12 mouse cellular contexts compared by ENCODE assay signal in the genomic region with DNA sequence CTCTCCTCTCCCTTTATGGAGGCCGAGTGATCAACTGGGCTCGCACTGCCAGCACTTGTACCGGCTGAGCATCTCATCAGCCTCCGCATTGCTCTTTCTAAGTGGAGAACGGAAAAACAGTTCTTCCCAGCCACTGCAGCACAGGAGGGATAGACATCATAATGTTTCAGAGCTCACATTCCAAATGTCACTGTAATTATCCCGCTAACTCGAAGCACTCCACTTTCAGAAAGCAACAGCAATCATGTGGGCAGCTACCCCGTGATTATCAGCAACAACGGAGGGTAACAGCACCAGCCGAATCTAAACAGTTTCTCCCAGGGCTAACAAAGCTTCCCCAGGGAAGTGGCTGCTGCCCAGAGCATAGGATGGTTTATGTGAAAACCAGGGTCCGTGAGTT.
A peak's percentile ranks its signal among the peaks of the same experiment; 100 is the strongest.
DNase-seq lines count a peak whose midpoint lies in the region; ATAC-seq lines count a peak whose summit lies in the region.
"Had no signal": no experiment of that assay in that cellular context is flagged by ENCODE, and none has a peak within 500 bp of the region (broad histone marks: within the 10 kb centered on the region; RNA-seq: fewer than 3 reads in every experiment).

No protein-coding gene starts in this region.

- peaks cover 14% of the 10 kb centered on the region for H3K4me1 ChIP-seq in hindbrain, embryonic 13.5 days (replicated peaks)
- H3K4me1 ChIP-seq in hindbrain, embryonic 14.5 days (replicated peaks; ENCODE audit: control insufficient read depth, insufficient read depth, low read length), result no peaks in the 10 kb centered on the region
- peaks cover 1% of the 10 kb centered on the region; the same call in 1 of the 2 replicates for H3K4me1 ChIP-seq in embryonic facial prominence, embryonic 15.5 days
- H3K4me1 ChIP-seq in intestine, embryonic 16.5 days (ENCODE audit: control insufficient read depth, insufficient read depth, low read length), result peaks cover 5% of the 10 kb centered on the region; the same call in 1 of the 2 replicates
- H3K4me1 ChIP-seq: neural tube, embryonic 12.5 days had no signal

- DNase-seq in hindbrain, embryonic 14.5 days (ENCODE audit: low spot score), result no peak
- DNase-seq in layer of hippocampus, adult 18-20 months (ENCODE audit: low spot score in 2 of 2), result peak; percentile 42 to 80
- peak; percentile 59 for DNase-seq in right cerebral cortex, adult 18-20 months
- DNase-seq in ovary, postnatal 10 days (ENCODE audit: low spot score), result no peak
- no peak for DNase-seq in thymus, postnatal 14 days
- DNase-seq: kidney, postnatal 36 days had no signal

- no peak overlapping the region for H3K9ac ChIP-seq in hindbrain, embryonic 13.5 days
- no peak overlapping the region for H3K9ac ChIP-seq in hindbrain, embryonic 14.5 days
- H3K9ac ChIP-seq in embryonic facial prominence, embryonic 15.5 days, result no peak overlapping the region
- no peak overlapping the region for H3K9ac ChIP-seq in intestine, embryonic 16.5 days (ENCODE audit: low read depth, low read length)
- H3K9ac ChIP-seq: liver, embryonic 14.5 days; neural tube, embryonic 12.5 days had no signal

- no peak overlapping the region for H3K4me2 ChIP-seq in hindbrain, embryonic 13.5 days
- H3K4me2 ChIP-seq in hindbrain, embryonic 14.5 days (replicated peaks), result no peak overlapping the region
- H3K4me2 ChIP-seq in embryonic facial prominence, embryonic 15.5 days (replicated peaks), result no peak overlapping the region
- no peak overlapping the region for H3K4me2 ChIP-seq in intestine, embryonic 16.5 days (ENCODE audit: low read depth, low read length)
- H3K4me2 ChIP-seq: neural tube, embryonic 12.5 days had no signal

- peaks cover 7% of the 10 kb centered on the region; the same call in 1 of the 2 replicates for H3K36me3 ChIP-seq in hindbrain, embryonic 13.5 days
- H3K36me3 ChIP-seq in hindbrain, embryonic 14.5 days (replicated peaks; ENCODE audit: control insufficient read depth, insufficient read depth), result peaks cover 16% of the 10 kb centered on the region; the same call in 1 of the 2 replicates
- H3K36me3 ChIP-seq in embryonic facial prominence, embryonic 15.5 days, result peaks cover 28% of the 10 kb centered on the region
- H3K36me3 ChIP-seq in intestine, embryonic 16.5 days (ENCODE audit: control insufficient read depth, insufficient read depth, low read length), result no peaks in the 10 kb centered on the region

- H3K4me3 ChIP-seq in hindbrain, embryonic 13.5 days, result no peak overlapping the region
- no peak overlapping the region for H3K4me3 ChIP-seq in hindbrain, embryonic 14.5 days (replicated peaks; ENCODE audit: low read length)
- no peak overlapping the region for H3K4me3 ChIP-seq in embryonic facial prominence, embryonic 15.5 days (replicated peaks)
- H3K4me3 ChIP-seq in intestine, embryonic 16.5 days (ENCODE audit: low read length), result no peak overlapping the region
- H3K4me3 ChIP-seq: megakaryocyte, embryonic 14.5 days; neural tube, embryonic 12.5 days had no signal

- H3K27ac ChIP-seq in hindbrain, embryonic 13.5 days, result 0 out of 2 replicates have a peak overlapping the region, but pooled peaks have one; percentile 23
- no peak overlapping the region for H3K27ac ChIP-seq in hindbrain, embryonic 14.5 days
- no peak overlapping the region for H3K27ac ChIP-seq in embryonic facial prominence, embryonic 15.5 days (replicated peaks)
- no peak overlapping the region for H3K27ac ChIP-seq in intestine, embryonic 16.5 days (ENCODE audit: low read length)
- H3K27ac ChIP-seq: liver, embryonic 14.5 days; neural tube, embryonic 12.5 days had no signal

- no peaks in the 10 kb centered on the region for H3K27me3 ChIP-seq in hindbrain, embryonic 13.5 days
- H3K27me3 ChIP-seq in hindbrain, embryonic 14.5 days (ENCODE audit: control insufficient read depth, insufficient read depth, low read length), result no peaks in the 10 kb centered on the region
- no peaks in the 10 kb centered on the region for H3K27me3 ChIP-seq in embryonic facial prominence, embryonic 15.5 days
- H3K27me3 ChIP-seq in intestine, embryonic 16.5 days (replicated peaks; ENCODE audit: control insufficient read depth, insufficient read depth, low read length), result no peaks in the 10 kb centered on the region
- H3K27me3 ChIP-seq: megakaryocyte, embryonic 14.5 days; neural tube, embryonic 12.5 days had no signal

- no peak for ATAC-seq in hindbrain, embryonic 13.5 days (ENCODE audit: low FRiP score)
- no peak for ATAC-seq in hindbrain, embryonic 14.5 days (ENCODE audit: low FRiP score)
- peak; percentile 51; the same call in 1 of the 2 replicates for ATAC-seq in embryonic facial prominence, embryonic 15.5 days (ENCODE audit: insufficient number of reproducible peaks, low FRiP score, low TSS enrichment, low read depth)
- ATAC-seq in intestine, embryonic 16.5 days, result no peak

- 78% methylated on average over 9 of the region's 11 CpGs for WGBS in hindbrain, embryonic 13.5 days
- 75% methylated on average over 11 of the region's 11 CpGs for WGBS in hindbrain, embryonic 14.5 days
- WGBS in embryonic facial prominence, embryonic 15.5 days, result 53% methylated on average over 11 of the region's 11 CpGs
- 57% methylated on average over 11 of the region's 11 CpGs for WGBS in intestine, embryonic 16.5 days

- no peaks in the 10 kb centered on the region for H3K9me3 ChIP-seq in hindbrain, embryonic 13.5 days
- H3K9me3 ChIP-seq in hindbrain, embryonic 14.5 days (ENCODE audit: control insufficient read depth, low read length), result no peaks in the 10 kb centered on the region
- H3K9me3 ChIP-seq in embryonic facial prominence, embryonic 15.5 days (replicated peaks), result no peaks in the 10 kb centered on the region
- H3K9me3 ChIP-seq in intestine, embryonic 16.5 days (ENCODE audit: control insufficient read depth, low read length), result no peaks in the 10 kb centered on the region
- H3K9me3 ChIP-seq: megakaryocyte, embryonic 14.5 days; neural tube, embryonic 12.5 days had no signal

Comparison
In these comparisons a context has a peak if more than half of its experiments do, and no peak if none do; other contexts are left out.
1. DNase-seq: peak in layer of hippocampus, adult 18-20 months (2 of 2) and right cerebral cortex, adult 18-20 months (single experiment); none in hindbrain, embryonic 14.5 days (single experiment), ovary, postnatal 10 days (single experiment) and thymus, postnatal 14 days (single experiment).